15 mouse cellular contexts compared by ENCODE assay signal in genomic region chr14:27051511-27051895, GRCm38 (mm10). TPM values are rescaled to one million over a fixed set of nuclear protein-coding genes. Genes with fewer than 3 reads are reported as not detected.
DNase-seq lines count a peak whose midpoint lies in the region; ATAC-seq lines count a peak whose summit lies in the region.
"Had no signal": no experiment of that assay in that cellular context is flagged by ENCODE, and none has a peak within 500 bp of the region (broad histone marks: within the 10 kb centered on the region; RNA-seq: fewer than 3 reads in every experiment).

No protein-coding gene starts in this region.

- H3K36me3 ChIP-seq in kidney, embryonic 16.5 days (ENCODE audit: insufficient read depth, low read length): no peaks in the 10 kb centered on the region
- no peaks in the 10 kb centered on the region for H3K36me3 ChIP-seq in forebrain, embryonic 15.5 days
- no peaks in the 10 kb centered on the region for H3K36me3 ChIP-seq in limb, embryonic 13.5 days
- no peaks in the 10 kb centered on the region for H3K36me3 ChIP-seq in neural tube, embryonic 13.5 days

- peak overlapping the region; percentile 54 for H3K27ac ChIP-seq in kidney, embryonic 16.5 days (ENCODE audit: low read length)
- peak overlapping the region; percentile 17; the same call in 1 of the 2 replicates for H3K27ac ChIP-seq in forebrain, embryonic 15.5 days (replicated peaks)
- peak overlapping the region; percentile 89 for H3K27ac ChIP-seq in limb, embryonic 13.5 days
- peak overlapping the region; percentile 75 for H3K27ac ChIP-seq in neural tube, embryonic 13.5 days (replicated peaks)

- H3K4me2 ChIP-seq in kidney, embryonic 16.5 days (replicated peaks; ENCODE audit: low read depth, low read length): no peak overlapping the region
- H3K4me2 ChIP-seq in forebrain, embryonic 15.5 days (replicated peaks): no peak overlapping the region
- H3K4me2 ChIP-seq in limb, embryonic 13.5 days (replicated peaks): peak overlapping the region; percentile 48
- peak overlapping the region; percentile 12; the same call in 1 of the 2 replicates for H3K4me2 ChIP-seq in neural tube, embryonic 13.5 days

- no peak overlapping the region for H3K9ac ChIP-seq in kidney, embryonic 16.5 days (replicated peaks; ENCODE audit: low read length)
- no peak overlapping the region for H3K9ac ChIP-seq in forebrain, embryonic 15.5 days (replicated peaks)
- H3K9ac ChIP-seq in limb, embryonic 13.5 days: no peak overlapping the region
- H3K9ac ChIP-seq in neural tube, embryonic 13.5 days: no peak overlapping the region
- H3K9ac ChIP-seq: liver, postnatal 0 days had no signal

- no peaks in the 10 kb centered on the region for H3K9me3 ChIP-seq in kidney, embryonic 16.5 days (ENCODE audit: low read length)
- H3K9me3 ChIP-seq in forebrain, embryonic 15.5 days: no peaks in the 10 kb centered on the region
- H3K9me3 ChIP-seq in limb, embryonic 13.5 days: no peaks in the 10 kb centered on the region
- no peaks in the 10 kb centered on the region for H3K9me3 ChIP-seq in neural tube, embryonic 13.5 days

- H3K4me1 ChIP-seq in kidney, embryonic 16.5 days (ENCODE audit: insufficient read depth, low read length): peaks cover 62% of the 10 kb centered on the region
- H3K4me1 ChIP-seq in forebrain, embryonic 15.5 days: peaks cover 21% of the 10 kb centered on the region
- H3K4me1 ChIP-seq in limb, embryonic 13.5 days: peaks cover 73% of the 10 kb centered on the region
- peaks cover 55% of the 10 kb centered on the region for H3K4me1 ChIP-seq in neural tube, embryonic 13.5 days (replicated peaks)

- no peak for ATAC-seq in kidney, embryonic 16.5 days (ENCODE audit: low FRiP score, low TSS enrichment)
- ATAC-seq in forebrain, embryonic 15.5 days (replicated peaks): no peak
- ATAC-seq in limb, embryonic 13.5 days (ENCODE audit: low FRiP score, low read depth): peak; percentile 68; the same call in 1 of the 2 replicates
- ATAC-seq in neural tube, embryonic 13.5 days (ENCODE audit: low read depth): no peak
- ATAC-seq: CD4-positive, CD25-positive, alpha-beta regulatory T cell, adult 4 months; liver, postnatal 0 days had no signal

- no peak for DNase-seq in kidney, postnatal 36 days
- DNase-seq in B cell, adult 2 months: no peak
- DNase-seq in cerebellum, adult 11-12 months: no peak
- DNase-seq in right cerebral cortex, postnatal 25 days: no peak
- DNase-seq: cerebellum, postnatal 14 days; heart, adult 11 months; liver, postnatal 0 days; thymus, postnatal 14 days had no signal

- H3K4me3 ChIP-seq in kidney, embryonic 16.5 days (ENCODE audit: low read length): no peak overlapping the region
- H3K4me3 ChIP-seq in forebrain, embryonic 15.5 days: no peak overlapping the region
- H3K4me3 ChIP-seq in limb, embryonic 13.5 days: no peak overlapping the region
- no peak overlapping the region for H3K4me3 ChIP-seq in neural tube, embryonic 13.5 days

- H3K27me3 ChIP-seq in kidney, embryonic 16.5 days (ENCODE audit: insufficient read depth, low read length): no peaks in the 10 kb centered on the region
- no peaks in the 10 kb centered on the region for H3K27me3 ChIP-seq in forebrain, embryonic 15.5 days
- H3K27me3 ChIP-seq in limb, embryonic 13.5 days: no peaks in the 10 kb centered on the region
- H3K27me3 ChIP-seq in neural tube, embryonic 13.5 days: no peaks in the 10 kb centered on the region

- WGBS in kidney, embryonic 16.5 days: 33% methylated on average over 5 of the region's 5 CpGs
- WGBS in forebrain, embryonic 15.5 days: 44% methylated on average over 5 of the region's 5 CpGs
- WGBS in limb, embryonic 13.5 days: 13% methylated on average over 5 of the region's 5 CpGs
- WGBS in neural tube, embryonic 13.5 days: 19% methylated on average over 5 of the region's 5 CpGs

RNA-seq across cellular contexts. Expression of gene Il17rd, which starts 12.8 kb away (rescaled TPM):
- polyA plus RNA-seq in kidney, embryonic 16.5 days (2015; fragmentation: Nextera tagmentation; extraction: Ambion mirVana): 5.4 and 6.3 TPM in 2 replicates
- polyA plus RNA-seq in forebrain, embryonic 15.5 days (2015; fragmentation: Nextera tagmentation; extraction: Ambion mirVana): 1.5 and 1.8 TPM in 2 replicates
- polyA plus RNA-seq in limb, embryonic 13.5 days (2015; fragmentation: Nextera tagmentation; extraction: Ambion mirVana): 9.4 and 10.4 TPM in 2 replicates
- polyA plus RNA-seq in neural tube, embryonic 13.5 days (2015; fragmentation: Nextera tagmentation; extraction: Ambion mirVana): 2.0 and 2.1 TPM in 2 replicates

RNA-seq across cellular contexts. Expression of gene Hesx1, which starts 57.3 kb away (rescaled TPM):
- 0.65 and 0.90 TPM in 2 replicates for polyA plus RNA-seq in kidney, embryonic 16.5 days (2015; fragmentation: Nextera tagmentation; extraction: Ambion mirVana)
- not detected in 2 replicates for polyA plus RNA-seq in forebrain, embryonic 15.5 days (2015; fragmentation: Nextera tagmentation; extraction: Ambion mirVana)
- polyA plus RNA-seq in limb, embryonic 13.5 days (2015; fragmentation: Nextera tagmentation; extraction: Ambion mirVana): 0.15 and 0.27 TPM in 2 replicates
- polyA plus RNA-seq in neural tube, embryonic 13.5 days (2015; fragmentation: Nextera tagmentation; extraction: Ambion mirVana): not detected in 2 replicates
- polyA plus RNA-seq: large intestine, adult 2 months; spleen, adult 2 months had no signal

Comparison
In these comparisons a context has a peak if more than half of its experiments do, and no peak if none do; other contexts are left out.
1. H3K27ac ChIP-seq: peak in every context shown above with its lines; median percentile 89 in limb, embryonic 13.5 days; 75 in neural tube, embryonic 13.5 days; 54 in kidney, embryonic 16.5 days; 17 in forebrain, embryonic 15.5 days.
2. H3K4me2 ChIP-seq: peak in limb, embryonic 13.5 days (single experiment) and neural tube, embryonic 13.5 days (single experiment); none in kidney, embryonic 16.5 days (single experiment) and forebrain, embryonic 15.5 days (single experiment).